Mouse (Mus musculus) c-Kit-positive CD71-positive TER-119-negative erythroid progenitor cells, embryonic 14.5 days (primary cell): ENCODE measurements around the gene Bcat2.
A peak's percentile ranks its signal among the peaks of the same experiment; 100 is the strongest.

ENCODE experiments used
- DNase-seq: peaks from one replicate; pipeline ENCODE4 v3.0.0-alpha.2; 2013; ENCODE audit warnings: low read depth

Bcat2 gene

GRCm38 (mm10) chr7:45587631-45588592 lies 18.0 kb downstream of the Bcat2 start:
- no peak for DNase-seq

GRCm38 (mm10) chr7:45589173-45589572 lies 19.2 kb downstream of the Bcat2 start:
- DNase-seq, result peak; percentile 88

- no peak for DNase-seq
Observed at GRCm38 (mm10) chr7:45589898-45590297, 19.9 kb downstream of the Bcat2 start.

- DNase-seq, result no peak
Observed at GRCm38 (mm10) chr7:45590874-45591273, 20.9 kb downstream of the Bcat2 start.

- no peak for DNase-seq
Observed at GRCm38 (mm10) chr7:45591880-45592279, 21.9 kb downstream of the Bcat2 start.

GRCm38 (mm10) chr7:45593118-45593815 lies 23.3 kb downstream of the Bcat2 start:
- DNase-seq, result peak; percentile 71

GRCm38 (mm10) chr7:45595176-45595575 lies 25.2 kb downstream of the Bcat2 start:
- no peak for DNase-seq

- DNase-seq, result no peak
Observed at GRCm38 (mm10) chr7:45596107-45596506, 26.2 kb downstream of the Bcat2 start.

GRCm38 (mm10) chr7:45597013-45597412 lies 27.1 kb downstream of the Bcat2 start:
- no peak for DNase-seq

GRCm38 (mm10) chr7:45597527-45597926 lies 27.6 kb downstream of the Bcat2 start:
- no peak for DNase-seq

GRCm38 (mm10) chr7:45598960-45599879 lies 29.3 kb downstream of the Bcat2 start:
- DNase-seq, result no peak

- no peak for DNase-seq
Observed at GRCm38 (mm10) chr7:45605704-45606289, 35.8 kb downstream of the Bcat2 start.

- DNase-seq, result no peak
Observed at GRCm38 (mm10) chr7:45609511-45609910, 39.6 kb downstream of the Bcat2 start.

GRCm38 (mm10) chr7:45616277-45616676 lies 46.3 kb downstream of the Bcat2 start:
- no peak for DNase-seq

- no peak for DNase-seq
Observed at GRCm38 (mm10) chr7:45617042-45617695, 47.2 kb downstream of the Bcat2 start, which contains the start of gene Fut1. TSS of gene Fut1 (plus strand) at chr7:45617289.

GRCm38 (mm10) chr7:45618316-45618715 lies 48.4 kb downstream of the Bcat2 start:
- no peak for DNase-seq

- DNase-seq, result no peak
Observed at GRCm38 (mm10) chr7:45619592-45619991, 49.6 kb downstream of the Bcat2 start.

- peak; percentile 53 for DNase-seq
Observed at GRCm38 (mm10) chr7:45621443-45621842, 51.5 kb downstream of the Bcat2 start, which contains the start of gene Izumo1. TSS of gene Izumo1 (plus strand) at chr7:45621811.

GRCm38 (mm10) chr7:45623507-45623906 lies 53.6 kb downstream of the Bcat2 start:
- DNase-seq, result no peak

- no peak for DNase-seq
Observed at GRCm38 (mm10) chr7:45624718-45625117, 54.8 kb downstream of the Bcat2 start.

GRCm38 (mm10) chr7:45625481-45625880 lies 55.5 kb downstream of the Bcat2 start:
- DNase-seq, result no peak
